Mouse (Mus musculus) urinary bladder, adult 18-20 months (tissue): ENCODE measurements around the gene Pgam5.

ENCODE experiments used
- DNase-seq, 2 experiments: peaks; one replicate each; pipeline ENCODE4 v3.0.0; 2022; ENCODE audit warnings: low spot score in 2 of 2, mixed read lengths in 2 of 2

Gene Pgam5

DNA sequence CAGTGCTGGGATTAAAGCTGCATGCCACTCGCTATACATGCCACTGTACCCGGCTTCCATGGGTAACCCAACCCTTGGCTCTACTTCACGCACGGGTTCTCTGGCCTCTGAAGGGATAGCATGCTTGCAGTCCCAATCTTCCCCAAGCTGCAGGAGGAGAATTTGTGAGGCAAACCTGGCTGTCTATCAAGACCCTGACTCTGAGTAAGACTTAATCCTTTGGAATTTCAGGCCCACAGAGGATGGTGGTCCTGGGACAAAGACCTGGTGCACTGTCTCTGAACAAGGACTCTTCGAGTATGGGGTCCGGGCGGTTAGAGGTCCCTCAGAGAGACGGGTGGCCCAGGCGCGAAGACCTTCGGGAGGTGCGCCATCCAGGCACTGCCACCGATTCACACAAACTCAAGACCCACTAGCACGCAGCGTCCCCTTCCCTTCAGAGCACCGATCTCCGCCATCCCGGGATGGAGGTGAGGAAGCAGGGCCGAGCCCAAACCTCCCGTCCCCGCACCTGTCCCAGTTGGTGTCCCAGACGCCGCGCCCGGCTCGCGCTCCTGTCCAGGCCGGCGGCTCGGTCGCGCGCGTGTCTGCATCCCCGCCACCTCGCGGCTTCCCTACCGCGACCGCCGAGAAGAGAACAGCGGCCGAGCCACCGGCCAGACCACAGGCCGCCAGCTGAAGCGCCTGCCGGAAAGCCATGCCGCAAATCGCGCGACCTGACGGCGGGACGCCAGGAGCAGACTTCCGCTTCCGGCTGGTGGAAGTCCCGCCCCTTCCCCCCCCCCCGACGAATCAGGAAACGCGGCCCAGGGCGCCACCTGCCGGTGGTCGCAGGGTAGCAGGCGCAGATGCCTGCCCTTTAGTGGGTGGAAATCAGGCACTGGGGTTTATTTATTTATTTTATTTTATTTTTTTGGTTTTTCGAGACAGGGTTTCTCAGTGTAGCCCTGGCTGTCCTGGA lies at the start of gene Pgam5:
TSS of gene Pgam5 (minus strand) at position 773 of the 961 bp plus-strand sequence.
- DNase-seq, result peak; percentile 74 to 80

- no peak for DNase-seq
Measured at GRCm38 (mm10) chr5:110313127-110313526, 43.4 kb upstream of the Pgam5 start.

DNA sequence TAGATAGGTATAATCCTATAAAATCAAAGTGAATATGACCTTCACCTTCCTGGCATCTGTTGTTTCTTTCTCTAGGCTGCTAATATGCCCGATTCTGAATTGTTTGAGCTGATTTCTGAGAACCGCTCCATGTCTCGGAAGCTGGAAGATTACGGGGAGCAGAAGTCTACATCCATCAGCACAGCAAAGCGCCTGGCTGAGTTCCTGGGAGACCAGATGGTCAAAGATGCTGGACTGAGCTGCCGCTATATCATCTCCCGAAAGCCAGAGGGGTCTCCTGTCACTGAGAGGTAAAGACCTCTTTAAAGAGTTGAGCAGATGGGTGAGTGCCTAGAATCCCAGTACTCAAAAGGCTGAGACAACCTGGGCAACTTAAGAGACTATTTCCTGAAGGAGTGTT lies 39.1 kb upstream of the Pgam5 start:
- DNase-seq, result no peak

- DNase-seq, result no peak
Measured at GRCm38 (mm10) chr5:110300591-110300990, 30.9 kb upstream of the Pgam5 start.

DNA sequence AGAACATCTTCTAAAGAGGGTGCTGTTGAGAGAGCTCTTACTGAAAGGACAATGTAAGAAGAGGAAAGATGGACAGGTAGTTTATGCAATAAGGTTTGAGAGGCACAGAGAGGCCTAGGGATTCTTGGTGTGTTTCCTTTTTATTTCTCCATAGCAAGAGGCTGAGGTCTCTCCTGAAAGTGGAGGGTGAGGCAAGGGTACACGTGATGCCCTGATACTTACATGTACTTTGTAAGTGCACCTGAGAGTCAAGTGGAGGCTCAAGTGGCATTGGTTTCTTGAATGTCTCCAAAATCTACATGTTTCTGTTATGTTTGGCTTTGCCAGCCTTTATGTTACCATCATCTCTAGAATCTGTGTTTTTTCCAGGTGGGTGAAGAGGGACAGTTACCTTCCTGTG lies 26.9 kb upstream of the Pgam5 start:
- no peak for DNase-seq

DNA sequence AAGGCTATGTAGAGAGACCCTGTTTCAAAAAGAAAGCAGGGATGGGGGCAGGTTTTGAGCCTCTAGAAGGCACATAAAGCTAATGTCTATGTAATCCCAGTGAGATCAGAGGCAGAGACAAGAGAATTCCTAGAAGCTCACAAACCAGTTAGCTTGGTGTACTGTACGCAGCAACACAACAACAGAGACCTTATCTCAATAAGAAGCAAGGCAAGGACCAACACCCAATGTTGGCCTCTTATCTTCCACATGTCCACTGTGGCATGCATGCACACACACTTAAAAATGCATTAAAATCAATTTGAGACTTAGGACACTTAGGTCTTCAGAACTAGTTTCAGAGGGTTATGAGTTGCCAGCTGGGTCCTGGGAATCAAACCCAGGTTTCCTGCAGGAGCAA lies 21.9 kb upstream of the Pgam5 start:
- DNase-seq, result no peak

GRCm38 (mm10) chr5:110287084-110287475 lies 17.4 kb upstream of the Pgam5 start:
- DNase-seq, result no peak

DNA sequence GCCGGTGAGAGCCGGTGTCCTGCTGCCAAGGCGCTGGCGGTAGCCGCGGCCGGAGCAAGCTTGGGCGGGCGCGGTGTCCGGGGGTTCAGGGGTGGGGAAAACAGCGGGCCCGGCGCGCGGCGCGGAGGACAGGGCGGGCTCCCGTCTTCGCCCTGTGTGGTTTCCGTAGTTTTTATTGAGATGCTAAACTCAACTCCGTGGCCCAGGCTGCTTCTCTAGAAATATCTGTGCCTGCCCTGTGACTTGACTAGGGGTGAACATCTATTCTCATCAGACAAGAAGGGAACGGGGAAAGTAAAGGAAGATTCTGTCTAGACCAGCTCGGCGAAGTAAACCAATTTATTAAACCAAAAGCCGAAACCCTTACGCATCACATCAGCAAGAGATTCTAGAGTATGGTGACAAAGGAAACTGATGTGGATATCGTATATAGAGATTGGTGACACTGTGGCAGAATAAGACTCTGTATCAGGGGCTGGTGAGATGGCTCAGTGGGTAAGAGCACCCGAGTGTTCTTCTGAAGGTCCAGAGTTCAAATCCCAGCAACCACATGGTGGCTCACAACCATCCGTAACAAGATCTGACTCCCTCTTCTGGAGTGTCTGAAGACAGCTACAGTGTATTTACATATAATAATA lies 16.9 kb upstream of the Pgam5 start:
- no peak for DNase-seq

DNA sequence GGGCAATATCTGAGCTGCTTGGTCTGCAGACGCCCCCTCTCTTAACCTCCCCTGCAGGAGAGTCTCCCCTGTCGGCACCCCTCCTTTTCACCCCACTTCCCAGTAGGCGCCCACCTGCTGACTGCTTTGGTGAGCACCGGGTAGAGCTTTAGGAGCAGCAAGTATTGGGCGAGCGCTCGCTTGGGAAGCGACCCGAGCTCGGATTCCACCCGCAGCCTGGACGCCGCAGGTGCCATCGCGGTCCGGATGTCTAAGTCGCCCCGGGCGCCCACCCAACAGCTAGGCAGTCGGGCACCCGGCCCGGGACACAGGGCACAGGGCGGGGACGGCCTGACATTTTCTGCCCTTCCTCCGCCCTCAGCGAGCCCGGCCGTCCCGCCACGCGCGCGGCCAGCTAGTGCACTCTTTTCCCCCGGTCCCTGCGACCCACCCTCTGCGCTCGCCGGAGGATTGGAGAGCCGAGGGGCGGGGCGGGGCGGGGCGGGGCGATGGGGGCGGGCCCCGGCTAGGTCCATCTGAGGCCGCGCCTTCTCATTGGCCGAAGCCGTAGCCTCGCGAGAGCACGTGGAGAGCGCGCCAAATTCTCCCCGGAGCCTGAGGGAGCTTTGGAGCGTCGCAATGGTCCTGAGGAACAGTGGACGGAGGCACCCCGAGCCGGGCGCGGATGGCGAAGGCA lies 16.2 kb upstream of the Pgam5 start, which contains the start of the genes Pxmp2 and Pole:
TSS of gene Pxmp2 (minus strand) at position 417 of the 676 bp plus-strand sequence.
TSS of gene Pole (plus strand) at position 537 of the 676 bp plus-strand sequence.
- peak; percentile 83 to 87 for DNase-seq

GRCm38 (mm10) chr5:110285156-110285555 lies 15.4 kb upstream of the Pgam5 start:
- DNase-seq, result peak in 1 of 2 experiments; percentile 12

GRCm38 (mm10) chr5:110284536-110284935 lies 14.8 kb upstream of the Pgam5 start:
- peak in 1 of 2 experiments; percentile 25 for DNase-seq

- no peak for DNase-seq
Measured at GRCm38 (mm10) chr5:110281984-110282383, 12.3 kb upstream of the Pgam5 start.

DNA sequence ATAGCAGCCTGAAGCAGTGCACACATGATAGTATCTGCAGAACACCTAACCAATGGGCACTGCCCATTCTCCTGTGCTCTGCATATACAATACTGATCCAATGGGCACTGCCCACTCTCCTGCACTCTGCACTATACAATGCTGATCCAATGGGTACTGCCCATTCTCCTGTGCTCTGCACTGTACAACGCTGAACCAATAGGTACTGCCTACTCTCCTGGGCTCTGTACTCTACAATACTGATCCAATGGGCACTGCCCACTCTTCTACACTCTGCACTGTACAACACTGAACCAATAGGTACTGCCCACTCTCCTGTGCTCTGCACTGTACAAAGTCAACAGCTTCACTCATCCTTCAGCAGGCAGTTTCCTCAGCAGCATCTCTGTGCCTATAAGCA lies 7.2 kb upstream of the Pgam5 start:
- DNase-seq, result no peak

DNA sequence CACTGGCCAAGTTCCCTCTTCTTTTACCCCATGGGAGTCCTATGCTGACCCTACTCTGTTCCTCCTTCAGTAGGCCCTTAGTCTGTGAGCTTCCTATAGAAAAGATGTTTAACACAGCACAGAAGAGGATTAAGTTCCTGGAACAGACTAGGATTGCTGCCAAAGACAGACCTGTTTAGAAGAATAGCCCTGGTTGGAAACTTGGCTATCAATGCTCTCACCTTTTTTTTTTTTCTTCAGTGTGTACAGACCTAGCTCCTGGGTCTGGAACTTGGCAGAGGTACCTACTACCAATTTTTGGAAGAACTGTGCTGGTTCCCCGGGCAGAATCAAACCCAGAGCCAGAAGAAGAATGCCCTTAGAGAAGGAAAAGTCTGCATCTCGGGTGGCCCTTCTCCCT lies 6.7 kb upstream of the Pgam5 start:
- no peak for DNase-seq

DNA sequence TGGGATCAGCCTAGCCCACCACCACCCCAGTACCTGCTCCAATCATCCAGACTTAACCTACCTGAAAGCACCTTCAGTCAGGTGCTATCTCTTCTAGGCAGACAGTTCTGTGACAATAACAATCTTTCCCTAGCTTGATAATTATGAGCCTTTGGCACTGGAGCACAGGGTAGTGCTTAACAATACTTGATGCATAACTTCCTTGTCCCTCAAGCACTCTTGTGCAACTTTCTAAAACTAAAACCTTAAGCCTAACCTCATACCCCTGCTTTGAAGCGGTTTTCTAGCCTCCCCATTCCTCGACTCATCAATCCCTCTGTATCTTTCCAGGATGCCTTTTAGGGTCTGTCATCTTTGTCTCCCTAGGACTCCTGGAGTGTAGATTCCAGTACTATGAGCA lies 5.1 kb upstream of the Pgam5 start:
- no peak for DNase-seq

GRCm38 (mm10) chr5:110274147-110274546 lies 4.4 kb upstream of the Pgam5 start:
- DNase-seq, result no peak

GRCm38 (mm10) chr5:110270242-110270641 lies 529 bp upstream of the Pgam5 start:
- no peak for DNase-seq

DNA sequence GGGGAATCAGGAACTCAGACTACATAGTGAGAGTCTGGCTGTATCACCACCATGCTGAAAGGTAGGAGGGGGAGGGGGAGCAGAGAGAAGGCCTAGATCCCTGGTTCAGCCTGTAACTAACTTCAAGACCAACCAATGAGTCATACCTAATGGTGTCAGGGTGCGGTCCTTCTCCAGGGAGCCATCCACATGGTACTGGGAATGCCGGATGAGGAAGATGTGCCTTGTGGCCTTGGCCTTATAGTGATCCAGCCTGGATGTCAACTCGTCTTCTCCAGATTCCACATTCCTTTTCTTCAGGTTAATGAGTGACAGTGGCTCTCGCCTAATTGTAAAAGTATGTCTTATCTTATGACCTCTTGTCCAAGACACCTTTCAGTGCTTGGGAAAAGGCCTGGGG lies 2.8 kb downstream of the Pgam5 start:
- no peak for DNase-seq

- peak; percentile 33 to 43 for DNase-seq
Measured at GRCm38 (mm10) chr5:110244091-110244490, 25.6 kb downstream of the Pgam5 start.

- DNase-seq, result peak in 1 of 2 experiments; percentile 8
Measured at GRCm38 (mm10) chr5:110232346-110232745, 37.4 kb downstream of the Pgam5 start.

DNA sequence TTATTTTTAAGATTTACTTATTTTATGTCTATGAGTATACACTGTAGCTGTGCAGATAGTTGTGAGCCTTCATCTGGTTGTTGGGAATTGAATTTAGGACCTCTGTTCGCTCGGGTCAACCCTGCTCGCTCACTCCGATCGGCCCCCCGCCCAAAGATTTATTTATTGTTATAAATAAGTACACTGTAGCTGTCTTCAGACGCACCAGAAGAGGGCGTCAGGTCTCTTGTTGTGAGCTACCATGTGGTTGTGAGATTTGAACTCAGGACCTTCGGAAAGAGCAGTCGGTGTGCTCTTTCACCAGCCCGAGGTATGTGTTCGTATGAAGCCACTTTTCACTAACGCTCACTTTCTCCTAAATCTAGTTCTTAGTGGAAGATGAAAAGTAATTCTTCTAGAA lies 38.1 kb downstream of the Pgam5 start:
- no peak for DNase-seq

DNA sequence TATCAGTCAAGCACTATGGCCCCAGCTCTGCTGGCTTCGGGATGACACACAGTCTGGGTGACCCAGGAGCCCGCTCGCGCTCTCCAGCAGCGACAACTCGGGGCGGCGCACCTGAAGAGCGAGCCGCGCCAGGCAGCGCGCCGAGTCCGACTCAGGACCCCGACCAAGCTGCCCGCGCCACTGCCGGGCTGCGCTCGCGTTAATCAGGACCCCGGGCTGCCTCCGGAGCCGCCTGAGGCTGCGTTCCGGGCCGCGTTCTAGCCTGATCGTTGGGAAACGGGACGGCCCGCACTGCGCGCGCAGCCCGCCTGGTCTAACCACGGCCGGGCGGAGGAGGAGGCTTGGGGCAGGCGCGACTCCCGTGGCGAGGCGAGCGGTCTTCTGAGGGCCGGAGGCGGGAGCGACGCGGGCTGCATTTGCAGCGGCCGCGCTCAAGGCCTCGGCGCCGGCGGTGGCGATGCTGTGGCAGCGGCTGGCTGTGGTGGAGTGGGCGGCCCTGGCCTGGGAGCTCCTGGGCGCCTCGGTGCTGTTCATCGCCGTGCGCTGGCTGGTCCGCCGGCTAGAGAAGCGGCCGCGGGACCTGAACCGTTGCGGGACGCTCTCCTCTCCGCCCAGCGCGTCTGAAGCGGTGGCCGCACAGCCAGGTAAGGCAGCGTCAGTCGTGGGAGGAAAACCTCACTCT lies 38.8 kb downstream of the Pgam5 start, which contains the start of gene Ankle2:
TSS of gene Ankle2 (plus strand) at position 225 of the 682 bp plus-strand sequence.
- peak; percentile 88 to 98 for DNase-seq
